Mouse (Mus musculus) lung, embryonic 16.5 days (tissue): Measurements from ENCODE around the gene Knl1. TPM values are rescaled to one million over a fixed set of nuclear protein-coding genes. Genes with fewer than 3 reads are reported as not detected.
A peak's percentile ranks its signal among the peaks of the same experiment; 100 is the strongest.

Experiments
- ATAC-seq: fragments of 200-750 bp; cut with Nextera tagmentation; 2 replicates; pipeline ENCODE4 v1.8.0; 2017; ENCODE audit warnings: low read depth, mild to moderate bottlenecking, moderate library complexity
- H3K27ac ChIP-seq: fragments of 300-500 bp; sonication (generic); 2 replicates; pipeline ENCODE4 v1.5.1; 2014; ENCODE audit warnings: mild to moderate bottlenecking, control low read depth, low read length
- H3K27me3 ChIP-seq: fragments of 300-500 bp; sonication (generic); 2 replicates; pipeline ENCODE4 v1.6.1; 2014; ENCODE audit warnings: low read depth, low read length, mixed read lengths; ENCODE audit not compliant: control insufficient read depth, insufficient read depth
- H3K36me3 ChIP-seq: fragments of 300-500 bp; sonication (generic); 2 replicates; pipeline ENCODE4 v1.6.1; 2014; ENCODE audit warnings: low read length; ENCODE audit not compliant: control insufficient read depth, insufficient read depth
- H3K4me1 ChIP-seq: fragments of 300-500 bp; sonication (generic); replicated peaks from 2 replicates; pipeline ENCODE4 v1.6.1; 2014; ENCODE audit warnings: low read length, mixed read lengths; ENCODE audit not compliant: control insufficient read depth, insufficient read depth
- H3K4me2 ChIP-seq: fragments of 300-500 bp; sonication (generic); 2 replicates; pipeline ENCODE4 v1.6.1; 2014; ENCODE audit warnings: low read depth, low read length, control low read depth
- H3K4me3 ChIP-seq: fragments of 300-500 bp; sonication (generic); 2 replicates; pipeline ENCODE4 v1.5.1; 2014; ENCODE audit warnings: mild to moderate bottlenecking, low read length, control low read depth
- H3K9ac ChIP-seq: fragments of 300-500 bp; sonication (generic); 2 replicates; pipeline ENCODE4 v1.6.1; 2014; ENCODE audit warnings: low read length, control low read depth
- H3K9me3 ChIP-seq: fragments of 300-500 bp; sonication (generic); 2 replicates; pipeline ENCODE4 v1.6.1; 2016; ENCODE audit warnings: low read length; ENCODE audit not compliant: control insufficient read depth
- WGBS: fragments of 180-500 bp; shearing (Covaris S2); extraction: QIAGEN DNeasy Blood & Tissue Kit; methylation state at CpG from one replicate; pipeline ENCODE4 v1.1.7; 2014; 5-methylcytosine and 5-hydroxymethylcytosine counted together
- polyA plus RNA-seq: library from polyadenylated mRNA; unstranded; fragments of >200 nt; fragmentation: Nextera tagmentation; extraction: Ambion mirVana; gene quantifications from 2 replicates; pipeline ENCODE4 v1.2.1, GENCODE M21; 2015

Knl1 gene
- polyA plus RNA-seq, 1 experiment from 2014 or later: 62.8 TPM

DNA sequence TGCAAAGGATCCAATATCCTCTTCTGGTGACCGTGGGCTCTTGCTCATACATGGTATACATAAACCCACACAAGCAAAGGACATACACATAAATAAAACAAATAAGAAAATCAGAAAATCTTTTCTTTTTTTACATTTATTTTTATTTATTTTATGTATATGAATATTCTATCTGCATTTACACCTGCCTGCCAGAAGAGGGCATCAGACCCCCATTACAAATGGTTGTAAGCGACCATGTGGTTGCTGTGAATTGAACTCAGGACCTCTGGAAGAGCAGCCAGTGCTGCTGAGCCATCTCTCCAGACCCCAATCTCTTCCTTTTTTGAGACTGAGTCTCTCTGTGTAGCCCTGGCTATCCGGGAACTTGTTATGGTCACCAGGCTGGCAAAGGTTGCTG lies 29.3 kb upstream of the Knl1 start:
- Histone ChIP-seq H3K27me3 (no peaks in the 10 kb centered on the region), H3K9me3 (no peaks in the 10 kb centered on the region), H3K9ac (no peak overlapping the region), H3K36me3 (peaks cover 16% of the 10 kb centered on the region), H3K4me3 (no peak overlapping the region), H3K4me2 (no peak overlapping the region), H3K27ac (no peak overlapping the region), H3K4me1 (peaks cover 12% of the 10 kb centered on the region)
- 91% methylated on average over 3 of the region's 3 CpGs for WGBS
- no peak for ATAC-seq

DNA sequence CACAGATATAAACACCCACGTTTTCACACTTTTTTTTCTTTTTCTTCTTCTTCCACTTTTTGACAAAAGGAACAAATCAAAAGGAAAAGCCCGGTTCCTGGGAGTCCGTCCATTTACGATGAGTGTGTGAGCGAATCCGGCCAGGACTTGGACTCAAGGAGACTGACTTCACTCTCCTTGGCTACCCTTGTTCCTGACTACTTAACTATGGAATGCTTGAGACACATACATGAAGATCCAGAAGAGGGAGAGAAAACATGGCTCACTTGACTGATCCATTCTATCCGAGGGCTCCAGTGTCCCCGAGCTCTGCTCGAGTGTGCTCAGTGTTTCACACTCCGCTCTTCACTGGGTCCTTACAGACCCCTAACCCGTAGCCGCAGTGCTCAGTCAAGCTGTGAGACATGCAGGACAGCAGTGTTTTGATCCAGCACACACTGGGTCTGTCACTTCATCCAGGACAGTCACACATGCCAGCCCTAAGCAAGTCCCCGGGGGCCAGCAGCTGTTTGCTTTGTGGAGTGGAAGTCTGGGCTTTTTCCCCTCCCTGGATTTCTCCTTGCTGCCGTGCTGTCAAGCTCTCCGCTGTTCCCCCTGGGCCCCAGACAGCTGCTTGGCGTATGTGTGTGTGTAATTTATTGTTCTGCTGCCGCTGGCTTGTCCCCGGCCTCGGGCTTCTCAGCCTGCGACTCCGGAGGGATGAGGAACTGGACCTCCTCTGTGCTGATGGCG lies 28.4 kb upstream of the Knl1 start:
- peak overlapping the region; percentile 23; the same call in 1 of the 2 replicates for H3K4me2 ChIP-seq
- no peaks in the 10 kb centered on the region for H3K27me3 ChIP-seq
- 33% methylated on average over 22 of the region's 22 CpGs for WGBS
- no peaks in the 10 kb centered on the region for H3K9me3 ChIP-seq
- H3K27ac ChIP-seq: peak overlapping the region; percentile 23; the same call in 1 of the 2 replicates
- H3K4me1 ChIP-seq: peaks cover 12% of the 10 kb centered on the region
- ATAC-seq: peak; percentile 78
- H3K36me3 ChIP-seq: peaks cover 19% of the 10 kb centered on the region
- H3K9ac ChIP-seq: no peak overlapping the region
- no peak overlapping the region for H3K4me3 ChIP-seq

DNA sequence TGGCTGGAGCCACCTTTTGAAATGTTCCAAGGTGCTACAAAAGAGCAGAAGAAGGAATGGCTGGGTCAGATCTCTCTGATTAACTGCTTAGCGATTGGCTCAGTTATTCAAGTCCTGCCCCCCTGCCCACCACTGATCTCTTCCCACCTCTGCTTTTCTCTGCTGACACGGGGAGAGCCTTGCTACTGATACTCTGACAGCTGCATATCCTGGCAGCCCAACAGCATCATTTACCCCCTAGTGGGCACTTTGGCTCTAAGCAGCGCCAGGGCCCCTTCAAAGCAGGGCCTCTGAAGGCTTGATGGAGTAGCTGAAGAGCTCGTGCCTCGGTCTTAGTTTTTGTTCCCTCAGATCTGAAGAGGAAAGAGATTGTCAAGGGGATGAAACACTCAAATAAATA lies 27.8 kb upstream of the Knl1 start:
- no peak overlapping the region for H3K9ac ChIP-seq
- WGBS: 14% methylated on average over 5 of the region's 5 CpGs
- peaks cover 12% of the 10 kb centered on the region for H3K4me1 ChIP-seq
- peak; percentile 44; the same call in 1 of the 2 replicates for ATAC-seq
- H3K4me3 ChIP-seq: no peak overlapping the region
- H3K27ac ChIP-seq: no peak overlapping the region; the same call in 1 of the 2 replicates
- H3K27me3 ChIP-seq: no peaks in the 10 kb centered on the region
- no peaks in the 10 kb centered on the region for H3K9me3 ChIP-seq
- H3K4me2 ChIP-seq: peak overlapping the region; percentile 21; the same call in 1 of the 2 replicates
- peaks cover 19% of the 10 kb centered on the region for H3K36me3 ChIP-seq

DNA sequence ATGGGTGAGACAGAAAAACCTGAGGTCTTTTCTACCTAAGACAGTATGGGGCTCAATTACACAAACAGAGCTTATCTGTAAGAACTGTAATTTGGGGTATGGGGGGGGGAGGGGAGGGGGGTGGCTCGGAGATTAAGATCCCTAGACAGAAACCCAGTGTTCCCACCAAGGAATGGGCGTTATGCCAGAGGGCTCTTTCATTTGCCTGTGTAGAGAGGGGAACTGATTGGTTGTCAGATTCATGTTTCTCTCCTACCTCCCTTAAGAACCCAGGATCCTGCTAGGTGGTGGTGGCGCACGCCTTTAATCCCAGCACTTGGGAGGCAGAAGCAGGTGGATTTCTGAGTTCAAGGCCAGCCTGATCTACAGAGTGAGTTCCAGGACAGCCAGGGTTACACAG lies 27.4 kb upstream of the Knl1 start:
- no peak overlapping the region for H3K4me3 ChIP-seq
- H3K9ac ChIP-seq: no peak overlapping the region
- WGBS: 55% methylated on average over 4 of the region's 4 CpGs
- no peak overlapping the region for H3K27ac ChIP-seq
- ATAC-seq: no peak
- no peak overlapping the region for H3K4me2 ChIP-seq
- no peaks in the 10 kb centered on the region for H3K9me3 ChIP-seq
- no peaks in the 10 kb centered on the region for H3K27me3 ChIP-seq
- peaks cover 12% of the 10 kb centered on the region for H3K4me1 ChIP-seq
- peaks cover 19% of the 10 kb centered on the region for H3K36me3 ChIP-seq

DNA sequence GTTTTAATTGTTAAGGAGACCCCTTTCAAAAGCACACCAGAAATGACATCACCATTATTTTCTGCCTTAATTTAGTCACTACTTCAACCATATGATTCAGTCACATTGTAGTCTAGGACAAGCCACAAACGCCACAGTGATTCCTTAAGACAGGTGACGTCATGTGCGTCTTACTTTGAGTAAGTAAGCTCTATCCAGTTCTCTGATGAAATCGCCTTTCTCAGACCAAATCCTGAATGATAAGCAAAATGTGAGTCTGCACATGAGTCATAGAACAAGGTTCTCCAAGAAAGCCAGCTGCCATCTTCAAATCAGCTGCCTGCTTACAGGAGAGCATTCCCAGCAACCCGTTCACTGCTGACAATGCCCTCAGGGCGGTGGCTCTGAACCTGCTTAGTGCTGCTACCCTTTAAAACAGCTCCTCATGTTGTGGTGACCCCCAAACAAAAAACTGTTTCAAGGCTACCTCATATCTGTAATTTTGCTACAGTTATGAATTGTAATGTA lies 23.7 kb upstream of the Knl1 start:
- Histone ChIP-seq H3K9ac (no peak overlapping the region), H3K4me3 (no peak overlapping the region), H3K27me3 (no peaks in the 10 kb centered on the region), H3K4me2 (no peak overlapping the region), H3K36me3 (peaks cover 16% of the 10 kb centered on the region), H3K27ac (no peak overlapping the region), H3K4me1 (peaks cover 9% of the 10 kb centered on the region; the same call in 1 of the 2 replicates), H3K9me3 (no peaks in the 10 kb centered on the region)
- 92% methylated on average over 6 of the region's 6 CpGs for WGBS
- ATAC-seq: no peak

DNA sequence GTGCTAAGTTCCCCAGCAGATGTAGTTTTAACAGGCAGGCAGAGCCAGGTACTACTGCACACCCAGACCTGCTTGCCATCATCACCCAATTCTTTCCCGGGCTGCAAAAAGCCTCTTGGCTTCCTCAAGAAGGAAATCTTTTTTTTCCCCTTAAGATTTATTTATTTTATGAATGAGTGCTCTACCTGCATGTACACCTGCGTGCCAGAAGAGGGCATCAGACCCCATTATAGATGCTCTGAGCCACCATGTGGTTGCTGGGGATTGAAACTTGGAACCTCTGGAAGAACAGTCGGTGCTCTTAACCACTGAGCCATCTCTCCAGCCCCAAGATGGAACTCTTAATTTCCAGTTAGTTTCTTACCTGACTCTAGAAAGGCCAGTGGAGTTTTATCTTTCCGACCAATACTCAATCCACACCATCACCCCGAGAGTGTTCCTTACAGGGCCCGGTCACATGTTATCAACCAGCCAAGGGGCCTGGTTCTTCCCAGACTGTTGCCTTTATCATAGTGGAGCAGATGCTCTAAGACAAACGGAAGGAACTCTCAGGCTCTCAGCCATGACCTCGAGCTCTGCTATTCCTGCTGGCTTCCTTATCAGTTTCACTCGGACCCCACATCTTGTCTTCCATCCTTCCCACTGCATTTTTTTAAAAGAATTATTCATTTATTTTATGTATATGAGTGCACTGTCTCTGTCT lies 22.2 kb upstream of the Knl1 start:
- Histone ChIP-seq H3K9ac (no peak overlapping the region), H3K27ac (no peak overlapping the region)
- ATAC-seq: no peak

DNA sequence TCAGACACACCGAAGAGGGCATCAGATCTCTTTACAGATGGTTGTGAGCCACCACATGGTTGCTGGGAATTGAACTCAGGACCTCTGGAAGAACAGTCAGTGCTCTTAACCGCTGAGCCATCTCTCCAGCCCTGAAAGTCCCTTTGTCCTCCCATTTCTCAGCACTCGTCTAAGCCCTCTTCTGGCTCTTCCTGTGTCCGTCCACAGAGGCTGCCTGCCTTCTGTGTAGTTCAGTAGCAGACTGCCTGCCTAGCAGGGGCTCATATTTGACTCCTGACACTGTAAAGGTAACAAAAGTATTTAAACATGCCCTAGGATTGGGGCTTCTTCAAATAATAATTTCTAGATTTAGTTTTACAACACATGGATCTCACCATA lies 21.7 kb upstream of the Knl1 start:
- H3K9me3 ChIP-seq: no peaks in the 10 kb centered on the region
- H3K4me2 ChIP-seq: no peak overlapping the region
- H3K27ac ChIP-seq: no peak overlapping the region
- H3K4me1 ChIP-seq: peaks cover 7% of the 10 kb centered on the region; the same call in 1 of the 2 replicates
- 63% methylated on average over 4 of the region's 4 CpGs for WGBS
- no peaks in the 10 kb centered on the region for H3K27me3 ChIP-seq
- peaks cover 16% of the 10 kb centered on the region for H3K36me3 ChIP-seq
- no peak overlapping the region for H3K4me3 ChIP-seq
- no peak for ATAC-seq
- H3K9ac ChIP-seq: no peak overlapping the region

More for the DNA sequence above, 22.2 kb upstream of the Knl1 start:
- H3K27me3 ChIP-seq: no peaks in the 10 kb centered on the region
- no peak overlapping the region for H3K4me3 ChIP-seq
- peaks cover 16% of the 10 kb centered on the region for H3K36me3 ChIP-seq
- H3K4me2 ChIP-seq: no peak overlapping the region
- no peaks in the 10 kb centered on the region for H3K9me3 ChIP-seq
- H3K4me1 ChIP-seq: peaks cover 7% of the 10 kb centered on the region; the same call in 1 of the 2 replicates
- 59% methylated on average over 9 of the region's 9 CpGs for WGBS

DNA sequence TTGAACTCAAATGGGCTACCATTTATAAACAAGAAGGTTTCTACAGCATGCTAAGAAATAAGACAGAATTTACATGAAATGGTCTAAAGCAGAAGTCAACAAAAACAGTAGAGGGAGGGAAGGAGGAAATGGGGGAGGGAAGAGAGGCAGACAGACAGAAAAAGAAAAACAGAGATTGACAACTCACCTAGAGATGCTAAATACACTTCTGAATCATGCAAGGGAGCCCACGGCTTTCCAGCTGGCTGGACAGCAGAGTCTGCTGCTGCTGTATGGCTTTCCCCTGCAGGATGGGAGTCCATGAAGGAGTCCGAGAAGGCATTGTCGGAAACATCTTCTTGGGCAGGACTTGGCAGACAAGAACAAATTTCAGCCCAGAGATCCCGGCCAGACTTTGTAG lies 20.0 kb upstream of the Knl1 start:
- ATAC-seq: no peak
- H3K27me3 ChIP-seq: no peaks in the 10 kb centered on the region
- WGBS: 91% methylated on average over 4 of the region's 4 CpGs
- peaks cover 6% of the 10 kb centered on the region for H3K36me3 ChIP-seq
- no peak overlapping the region for H3K4me3 ChIP-seq
- no peak overlapping the region for H3K9ac ChIP-seq
- peaks cover 7% of the 10 kb centered on the region; the same call in 1 of the 2 replicates for H3K4me1 ChIP-seq
- H3K9me3 ChIP-seq: no peaks in the 10 kb centered on the region
- no peak overlapping the region for H3K4me2 ChIP-seq
- H3K27ac ChIP-seq: no peak overlapping the region

DNA sequence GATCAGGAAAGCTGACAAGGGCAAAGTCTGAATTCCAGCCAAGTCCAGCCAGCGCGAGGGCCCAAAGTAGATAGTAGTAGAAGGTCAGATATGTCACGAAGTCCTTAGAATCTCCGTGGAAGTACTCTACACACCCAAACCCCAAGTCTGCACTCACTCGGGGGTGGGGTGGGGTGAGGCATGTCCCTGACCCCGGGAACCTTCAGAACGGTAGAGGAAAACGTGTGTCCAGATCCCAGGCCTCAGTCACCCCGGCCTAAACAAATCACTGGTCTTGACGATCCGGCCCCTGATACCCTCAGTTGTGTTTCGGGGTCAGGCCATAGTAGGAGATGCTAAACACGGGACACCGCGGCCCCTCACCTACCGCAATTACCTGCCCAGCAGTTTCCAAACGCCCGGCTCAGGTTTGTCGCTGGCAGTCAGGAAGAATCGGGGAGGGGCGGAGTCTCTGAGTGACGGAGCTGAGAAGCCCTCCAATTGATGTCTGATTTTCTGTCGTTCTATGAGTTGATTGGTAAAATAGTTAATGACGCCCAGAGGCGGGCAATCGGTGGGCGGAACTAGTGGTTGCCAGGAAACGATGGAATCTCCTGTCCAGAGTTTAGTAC lies 17.9 kb upstream of the Knl1 start, which contains the start of gene Ccdc32:
Gene Ccdc32 (minus strand): TSS at position 453 of the 611 bp plus-strand sequence.
- 0% methylated on average over 28 of the region's 28 CpGs for WGBS
- ATAC-seq: peak; percentile 97

More for the DNA sequence above, 17.9 kb upstream of the Knl1 start, which contains the start of gene Ccdc32:
- Histone ChIP-seq H3K36me3 (no peaks in the 10 kb centered on the region; the same call in 1 of the 2 replicates), H3K4me1 (peaks cover 7% of the 10 kb centered on the region; the same call in 1 of the 2 replicates), H3K9me3 (no peaks in the 10 kb centered on the region), H3K27me3 (no peaks in the 10 kb centered on the region), H3K4me3 (peak within 1 kb of the TSS; percentile 59), H3K4me2 (peak within 1 kb of the TSS; percentile 87), H3K9ac (peak within 1 kb of the TSS; percentile 69), H3K27ac (no peak within 1 kb of the TSS)
